Mouse (Mus musculus): Measurements from ENCODE around the gene 9430007A20Rik. TPM values are rescaled to one million over a fixed set of nuclear protein-coding genes. Genes with fewer than 3 reads are reported as not detected.
"Not testable (repeated sequence)": the region's sequence is repeated elsewhere in the genome, so short reads cannot be mapped to it uniquely, and the experiment has no call there.

The 9430007A20Rik gene
- not detected in 2 replicates for polyA plus RNA-seq (2016; fragmentation: Nextera tagmentation; extraction: Ambion mirVana)

GRCm38 (mm10) chr4:144519522-144519921 lies at the start of gene 9430007A20Rik:
Gene 9430007A20Rik (plus strand): TSS chr4:144519822.
- peaks cover 13% of the 10 kb centered on the region for H3K9me3 ChIP-seq
- H3K27me3 ChIP-seq (replicated peaks), result no peaks in the 10 kb centered on the region
- WGBS, result 83% methylated on average over 5 of the region's 5 CpGs
- H3K4me2 ChIP-seq (replicated peaks), result no peak within 1 kb of the TSS
- no peak for ATAC-seq (ENCODE audit: low FRiP score, low read depth)
- no peak within 1 kb of the TSS for H3K4me3 ChIP-seq
- H3K27ac ChIP-seq, result no peak within 1 kb of the TSS
- H3K36me3 ChIP-seq, result no peaks in the 10 kb centered on the region
- H3K4me1 ChIP-seq, result no peaks in the 10 kb centered on the region
- no peak within 1 kb of the TSS for H3K9ac ChIP-seq

- H3K4me3 ChIP-seq, result no peak overlapping the region
- ATAC-seq (ENCODE audit: low FRiP score, low read depth), result no peak
- peaks cover 13% of the 10 kb centered on the region; the same call in 1 of the 2 replicates for H3K9me3 ChIP-seq
- no peaks in the 10 kb centered on the region for H3K27me3 ChIP-seq (replicated peaks)
- no peaks in the 10 kb centered on the region for H3K36me3 ChIP-seq
- H3K4me1 ChIP-seq, result no peaks in the 10 kb centered on the region
- no peak overlapping the region for H3K4me2 ChIP-seq (replicated peaks)
- H3K9ac ChIP-seq, result no peak overlapping the region
- H3K27ac ChIP-seq, result no peak overlapping the region
Observed at GRCm38 (mm10) chr4:144493331-144493730, 26.3 kb upstream of the 9430007A20Rik start.

GRCm38 (mm10) chr4:144506518-144506917 lies 13.1 kb upstream of the 9430007A20Rik start:
- no peak overlapping the region for H3K27ac ChIP-seq
- no peak overlapping the region for H3K4me3 ChIP-seq
- no peak overlapping the region for H3K9ac ChIP-seq
- ATAC-seq (ENCODE audit: low FRiP score, low read depth), result no peak
- H3K27me3 ChIP-seq (replicated peaks), result no peaks in the 10 kb centered on the region
- no peak overlapping the region for H3K4me2 ChIP-seq (replicated peaks)
- peaks cover 21% of the 10 kb centered on the region; the same call in 1 of the 2 replicates for H3K9me3 ChIP-seq
- H3K4me1 ChIP-seq, result no peaks in the 10 kb centered on the region
- H3K36me3 ChIP-seq, result no peaks in the 10 kb centered on the region
- 74% methylated on average over 1 of the region's 1 CpGs for WGBS

GRCm38 (mm10) chr4:144544689-144545088 lies 25.1 kb downstream of the 9430007A20Rik start:
- Histone ChIP-seq H3K27ac (no peak overlapping the region), H3K36me3 (no peaks in the 10 kb centered on the region), H3K27me3 (replicated peaks) (no peaks in the 10 kb centered on the region), H3K9ac (no peak overlapping the region), H3K4me1 (no peaks in the 10 kb centered on the region), H3K4me2 (replicated peaks) (no peak overlapping the region), H3K9me3 (peaks cover 39% of the 10 kb centered on the region), H3K4me3 (no peak overlapping the region)
- WGBS, result 85% methylated on average over 1 of the region's 1 CpGs
- no peak for ATAC-seq (ENCODE audit: low FRiP score, low read depth)

GRCm38 (mm10) chr4:144545339-144545738 lies 25.7 kb downstream of the 9430007A20Rik start:
- WGBS, result 94% methylated on average over 13 of the region's 13 CpGs
- not testable (repeated sequence) for H3K27ac ChIP-seq; H3K4me3 ChIP-seq; H3K36me3 ChIP-seq; ATAC-seq (ENCODE audit: low FRiP score, low read depth); H3K4me2 ChIP-seq (replicated peaks); H3K9ac ChIP-seq; H3K27me3 ChIP-seq (replicated peaks); H3K4me1 ChIP-seq
- peaks cover 39% of the 10 kb centered on the region for H3K9me3 ChIP-seq

GRCm38 (mm10) chr4:144551156-144551555 lies 31.5 kb downstream of the 9430007A20Rik start:
- Histone ChIP-seq H3K4me1 (no peaks in the 10 kb centered on the region), H3K9ac (no peak overlapping the region), H3K27ac (no peak overlapping the region), H3K4me3 (no peak overlapping the region), H3K9me3 (peaks cover 28% of the 10 kb centered on the region), H3K36me3 (no peaks in the 10 kb centered on the region), H3K27me3 (replicated peaks) (no peaks in the 10 kb centered on the region), H3K4me2 (replicated peaks) (no peak overlapping the region)
- no peak for ATAC-seq (ENCODE audit: low FRiP score, low read depth)

GRCm38 (mm10) chr4:144559792-144560191 lies 40.2 kb downstream of the 9430007A20Rik start:
- peaks cover 45% of the 10 kb centered on the region for H3K9me3 ChIP-seq
- H3K4me3 ChIP-seq, result no peak overlapping the region
- no peaks in the 10 kb centered on the region for H3K36me3 ChIP-seq
- H3K27me3 ChIP-seq (replicated peaks), result no peaks in the 10 kb centered on the region
- no peak overlapping the region for H3K9ac ChIP-seq
- H3K4me1 ChIP-seq, result no peaks in the 10 kb centered on the region
- no peak overlapping the region for H3K4me2 ChIP-seq (replicated peaks)
- H3K27ac ChIP-seq, result no peak overlapping the region
- no peak for ATAC-seq (ENCODE audit: low FRiP score, low read depth)

- no peak overlapping the region for H3K27ac ChIP-seq
- 61% methylated on average over 2 of the region's 2 CpGs for WGBS
- no peak overlapping the region for H3K9ac ChIP-seq
- no peak overlapping the region for H3K4me2 ChIP-seq (replicated peaks)
- H3K36me3 ChIP-seq, result no peaks in the 10 kb centered on the region
- H3K4me1 ChIP-seq, result no peaks in the 10 kb centered on the region
- ATAC-seq (ENCODE audit: low FRiP score, low read depth), result no peak
- peaks cover 38% of the 10 kb centered on the region for H3K9me3 ChIP-seq
- H3K4me3 ChIP-seq, result no peak overlapping the region
- no peaks in the 10 kb centered on the region for H3K27me3 ChIP-seq (replicated peaks)
Observed at GRCm38 (mm10) chr4:144561205-144561604, 41.6 kb downstream of the 9430007A20Rik start.

- 90% methylated on average over 1 of the region's 1 CpGs for WGBS
- no peak within 1 kb of the TSS for H3K27ac ChIP-seq
- H3K4me2 ChIP-seq (replicated peaks), result no peak within 1 kb of the TSS
- no peaks in the 10 kb centered on the region for H3K4me1 ChIP-seq
- H3K9ac ChIP-seq, result no peak within 1 kb of the TSS
- no peak within 1 kb of the TSS for H3K4me3 ChIP-seq
- H3K27me3 ChIP-seq (replicated peaks), result no peaks in the 10 kb centered on the region
- peaks cover 21% of the 10 kb centered on the region; the same call in 1 of the 2 replicates for H3K9me3 ChIP-seq
- no peaks in the 10 kb centered on the region for H3K36me3 ChIP-seq
- ATAC-seq (ENCODE audit: low FRiP score, low read depth), result no peak
Observed at GRCm38 (mm10) chr4:144565034-144565433, 45.4 kb downstream of the 9430007A20Rik start, which contains the start of gene Gm13124. Gene Gm13124 (minus strand): TSS chr4:144565134.

- Histone ChIP-seq H3K4me1 (no peaks in the 10 kb centered on the region), H3K27ac (no peak overlapping the region), H3K27me3 (replicated peaks) (no peaks in the 10 kb centered on the region), H3K9me3 (0 out of 2 replicates have a peak, but pooled peaks cover 11% of the 10 kb centered on the region), H3K36me3 (no peaks in the 10 kb centered on the region), H3K9ac (no peak overlapping the region), H3K4me3 (no peak overlapping the region), H3K4me2 (replicated peaks) (no peak overlapping the region)
- no peak for ATAC-seq (ENCODE audit: low FRiP score, low read depth)
Observed at GRCm38 (mm10) chr4:144567752-144568151, 48.1 kb downstream of the 9430007A20Rik start.

Other genes starting within 250 kb of the 9430007A20Rik start
- not detected in 2 replicates for gene Pramel5, start 239.3 kb upstream of the 9430007A20Rik start, polyA plus RNA-seq (2016; fragmentation: Nextera tagmentation; extraction: Ambion mirVana)
- not detected in 2 replicates for gene Gm13128, start 189.6 kb upstream of the 9430007A20Rik start, polyA plus RNA-seq (2016; fragmentation: Nextera tagmentation; extraction: Ambion mirVana)
- not detected in 2 replicates for gene Gm13119, start 161.9 kb upstream of the 9430007A20Rik start, polyA plus RNA-seq (2016; fragmentation: Nextera tagmentation; extraction: Ambion mirVana)
- not detected in 2 replicates for gene Pramef20, start 141.9 kb upstream of the 9430007A20Rik start, polyA plus RNA-seq (2016; fragmentation: Nextera tagmentation; extraction: Ambion mirVana)
- 0.08 TPM in 1 of 2 replicates, not detected in the other for gene Pramef12, start 111.4 kb upstream of the 9430007A20Rik start, polyA plus RNA-seq (2016; fragmentation: Nextera tagmentation; extraction: Ambion mirVana)
- not detected in 2 replicates for gene 1700012P22Rik, start 81.0 kb upstream of the 9430007A20Rik start, polyA plus RNA-seq (2016; fragmentation: Nextera tagmentation; extraction: Ambion mirVana)
- not detected in 2 replicates for gene Gm9944, start 66.5 kb upstream of the 9430007A20Rik start, polyA plus RNA-seq (2016; fragmentation: Nextera tagmentation; extraction: Ambion mirVana)
- not detected in 2 replicates for gene Aadacl3, start 56.1 kb upstream of the 9430007A20Rik start, polyA plus RNA-seq (2016; fragmentation: Nextera tagmentation; extraction: Ambion mirVana)
- gene Gm13124, start 45.3 kb downstream of the 9430007A20Rik start, polyA plus RNA-seq (2016; fragmentation: Nextera tagmentation; extraction: Ambion mirVana), result not detected in 2 replicates
- not detected in 2 replicates for gene Aadacl4, start 93.9 kb downstream of the 9430007A20Rik start, polyA plus RNA-seq (2016; fragmentation: Nextera tagmentation; extraction: Ambion mirVana)
- gene Gm436, start 166.5 kb downstream of the 9430007A20Rik start, polyA plus RNA-seq (2016; fragmentation: Nextera tagmentation; extraction: Ambion mirVana), result not detected in 2 replicates
- gene Gm13178, start 201.6 kb downstream of the 9430007A20Rik start, polyA plus RNA-seq (2016; fragmentation: Nextera tagmentation; extraction: Ambion mirVana), result not detected in 2 replicates

Data from neural tube, embryonic 12.5 days (tissue).